Mouse (Mus musculus): Measurements from ENCODE around the gene Pcdh7.

DNA sequence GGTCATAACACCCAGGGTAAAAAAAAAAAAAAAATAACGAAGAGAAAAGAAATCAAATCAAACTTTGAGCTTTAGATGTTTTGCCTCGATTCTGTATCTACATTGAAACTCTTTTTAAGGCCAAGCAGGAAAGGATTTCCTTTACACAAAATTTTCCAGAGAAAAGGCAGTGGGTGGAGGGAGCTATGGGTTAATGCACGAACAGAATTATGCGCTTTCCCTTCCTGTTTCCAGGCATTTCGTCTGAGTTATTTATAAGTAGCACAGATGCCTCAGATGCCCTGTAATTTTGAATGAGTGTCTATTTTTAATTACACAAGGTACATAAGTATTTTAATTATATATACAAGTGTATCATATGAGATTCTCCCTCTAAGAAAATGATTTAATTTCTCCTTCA is 436.2 kb downstream of the Pcdh7 start:
- TF ChIP-seq CTCF (IDR thresholded peaks at IDR 0.05; ENCODE audit: low read depth, low read length) (no peak), POLR2A (IDR thresholded peaks at IDR 0.05; ENCODE audit: insufficient read depth, low read length) (no peak)

Data from ES-Bruce4 (cell line).